Mouse (Mus musculus) thymus, postnatal 36 days (tissue): ENCODE measurements around the gene Nae1.

Experiments used
- DNase-seq, 2 experiments: peaks; one replicate each; pipeline ENCODE4 v3.0.0; 2022; ENCODE audit warnings: mixed read lengths in 2 of 2

Gene Nae1

GRCm38 (mm10) chr8:104517872-104518271, 16.6 kb downstream of the Nae1 start:
- DNase-seq = no peak

GRCm38 (mm10) chr8:104510134-104510533, 24.3 kb downstream of the Nae1 start:
- DNase-seq = no peak

- peak; percentile 30 to 46 for DNase-seq
These were observed 25.1 kb downstream of the Nae1 start, which contains the start of gene Terb1 for GRCm38 (mm10) chr8:104509061-104510006. TSS of gene Terb1 (minus strand) at chr8:104509910.

GRCm38 (mm10) chr8:104479091-104479490, 55.3 kb downstream of the Nae1 start:
- no peak for DNase-seq

- DNase-seq = no peak
These were observed 62.0 kb downstream of the Nae1 start for GRCm38 (mm10) chr8:104472465-104472864.

- DNase-seq = no peak
These were observed 67.0 kb downstream of the Nae1 start for GRCm38 (mm10) chr8:104467463-104467862.
